Mouse (Mus musculus) bone marrow, adult 2 months (tissue): ENCODE measurements around the gene Gm9857. TPM values are rescaled to one million over a fixed set of nuclear protein-coding genes. Genes with fewer than 3 reads are reported as not detected.

ENCODE experiments used
- H3K27ac ChIP-seq: fragments of 200-500 bp; 2 replicates; pipeline ENCODE4 v1.5.1; 2012; ENCODE audit warnings: low read depth, mild to moderate bottlenecking, control low read depth, inconsistent platforms, low read length; ENCODE audit not compliant: control insufficient read depth, poor library complexity, insufficient read depth
- H3K4me1 ChIP-seq: fragments of 200-500 bp; 2 replicates; pipeline ENCODE4 v1.6.1; 2011; ENCODE audit warnings: low read length; ENCODE audit not compliant: control insufficient read depth, insufficient read depth
- H3K4me3 ChIP-seq: fragments of 200-500 bp; replicated peaks from 2 replicates; pipeline ENCODE3; 2011; ENCODE audit warnings: mild to moderate bottlenecking, low read depth, low read length, control low read depth; ENCODE audit not compliant: control insufficient read depth
- CTCF ChIP-seq: fragments of 200-500 bp; IDR thresholded peaks from 2 replicates; pipeline ENCODE4 v1.5.1; 2011; ENCODE audit warnings: low read length, control low read depth; ENCODE audit not compliant: control insufficient read depth, insufficient read depth
- POLR2A ChIP-seq: fragments of 200-500 bp; IDR thresholded peaks from 2 replicates; pipeline ENCODE4 v1.6.1; 2011; ENCODE audit warnings: low read depth, mild to moderate bottlenecking, control low read depth, low read length, borderline replicate concordance; ENCODE audit not compliant: control insufficient read depth
- WGBS: fragments of 180-500 bp; shearing (Covaris S2); methylation state at CpG from one replicate; pipeline ENCODE4 v1.1.7; 2018; 5-methylcytosine and 5-hydroxymethylcytosine counted together
- polyA plus RNA-seq: library from polyadenylated mRNA; stranded (reverse); fragments of >200 nt; gene quantifications from 2 replicates; pipeline ENCODE4 v1.2.4, GENCODE M21; 2011; ENCODE audit warnings: low replicate concordance; ENCODE audit not compliant: missing spikeins, insufficient read depth, insufficient read length

Gm9857 gene
- polyA plus RNA-seq, 1 experiment, result not detected

DNA sequence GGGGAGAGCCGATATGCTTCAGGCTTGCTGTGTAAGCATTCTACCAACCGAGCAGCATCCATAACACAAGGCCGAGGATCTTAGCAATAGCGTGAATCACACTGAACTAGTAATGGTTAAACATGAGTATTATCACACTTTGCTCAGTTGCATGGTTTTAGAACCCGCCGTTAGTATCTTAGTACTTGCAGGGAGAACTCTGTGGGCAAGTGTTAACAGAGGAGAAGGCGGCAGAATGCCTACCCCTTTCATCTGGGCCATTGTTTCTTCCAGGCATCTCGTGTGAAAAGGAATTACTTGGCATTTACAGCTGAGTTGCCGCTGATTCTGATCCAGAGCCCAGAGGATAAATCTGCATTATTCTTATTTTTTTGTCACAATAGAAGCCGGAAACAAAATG, 751 bp upstream of the Gm9857 start:
- no peak overlapping the region for H3K4me3 ChIP-seq
- TF ChIP-seq CTCF (no peak), POLR2A (no peak)
- WGBS, result 87% methylated on average over 10 of the region's 10 CpGs
- H3K27ac ChIP-seq, result no peak overlapping the region
- H3K4me1 ChIP-seq, result no peaks in the 10 kb centered on the region; the same call in 1 of the 2 replicates

DNA sequence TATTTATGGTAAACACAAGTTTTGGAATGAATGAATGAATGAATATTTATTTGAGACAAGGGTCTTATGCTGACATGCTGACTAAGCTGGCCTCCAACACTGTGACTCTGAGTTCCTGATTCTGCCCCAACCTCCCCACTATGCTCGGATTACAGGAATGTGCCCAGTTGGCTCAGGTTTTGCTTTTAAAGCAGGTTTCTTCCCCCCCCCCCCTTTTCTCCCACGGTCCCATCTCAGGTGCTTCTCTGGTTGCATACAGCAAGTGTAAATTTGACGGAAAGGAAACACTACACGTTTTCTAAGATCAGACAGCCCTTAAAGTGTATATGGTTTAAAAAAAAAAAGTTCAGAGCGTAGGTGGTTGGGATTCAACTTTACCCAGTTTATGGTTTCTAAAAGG, 672 bp downstream of the Gm9857 start, which contains the start of gene Henmt1:
Gene Henmt1 (plus strand): TSS at position 301 of the 400 bp plus-strand sequence.
- H3K4me3 ChIP-seq, result no peak within 1 kb of the TSS
- WGBS, result 78% methylated on average over 5 of the region's 5 CpGs
- no peak within 1 kb of the TSS; the same call in 1 of the 2 replicates for H3K27ac ChIP-seq
- no peak for TF ChIP-seq POLR2A
- TF ChIP-seq CTCF, result no peak
- no peaks in the 10 kb centered on the region; the same call in 1 of the 2 replicates for H3K4me1 ChIP-seq

DNA sequence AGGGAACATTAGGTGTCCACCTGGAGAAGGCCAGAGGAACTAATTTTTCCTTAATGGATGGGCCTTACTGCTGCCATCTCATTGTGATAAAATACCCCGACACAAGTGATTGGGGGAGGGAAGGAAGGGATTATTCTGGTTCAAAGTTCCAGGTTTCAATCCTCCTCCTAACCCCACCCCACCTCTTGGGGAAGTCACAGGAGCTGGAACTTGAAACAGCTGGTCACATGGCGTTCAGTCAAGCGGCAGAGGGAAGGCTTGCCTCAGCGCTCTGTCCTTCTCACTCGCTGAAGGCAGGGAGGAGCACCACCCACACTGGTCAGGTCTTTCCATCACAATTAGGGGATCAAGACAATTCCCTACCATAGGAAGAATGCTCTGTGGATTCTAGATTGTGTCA, 1.6 kb downstream of the Gm9857 start:
- Histone ChIP-seq H3K4me1 (no peaks in the 10 kb centered on the region; the same call in 1 of the 2 replicates), H3K27ac (no peak overlapping the region), H3K4me3 (no peak overlapping the region)
- no peak for TF ChIP-seq CTCF
- no peak for TF ChIP-seq POLR2A
- WGBS, result 94% methylated on average over 5 of the region's 5 CpGs

DNA sequence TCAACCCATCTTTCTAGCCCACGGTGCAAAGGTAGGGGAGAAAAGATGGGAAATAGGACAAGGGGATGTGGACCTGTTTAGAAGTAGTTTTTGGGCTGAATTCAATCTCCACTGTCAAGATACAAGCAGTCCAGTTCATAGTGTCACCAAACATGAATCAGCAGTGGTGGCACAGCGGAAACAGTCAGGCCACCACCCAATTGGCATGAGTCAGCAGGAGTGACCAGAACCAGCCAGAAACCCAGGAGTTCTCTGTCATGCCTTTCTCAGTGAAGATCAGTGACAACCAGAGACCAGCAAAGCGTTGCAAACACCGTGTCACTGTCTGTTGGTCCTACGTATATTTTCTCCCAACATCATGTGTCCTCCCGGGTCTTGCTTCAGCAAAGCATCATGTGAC, 6.7 kb downstream of the Gm9857 start:
- H3K4me3 ChIP-seq, result no peak overlapping the region
- no peak overlapping the region for H3K27ac ChIP-seq
- TF ChIP-seq POLR2A (no peak), CTCF (no peak)
- 80% methylated on average over 6 of the region's 6 CpGs for WGBS
- H3K4me1 ChIP-seq, result no peaks in the 10 kb centered on the region

DNA sequence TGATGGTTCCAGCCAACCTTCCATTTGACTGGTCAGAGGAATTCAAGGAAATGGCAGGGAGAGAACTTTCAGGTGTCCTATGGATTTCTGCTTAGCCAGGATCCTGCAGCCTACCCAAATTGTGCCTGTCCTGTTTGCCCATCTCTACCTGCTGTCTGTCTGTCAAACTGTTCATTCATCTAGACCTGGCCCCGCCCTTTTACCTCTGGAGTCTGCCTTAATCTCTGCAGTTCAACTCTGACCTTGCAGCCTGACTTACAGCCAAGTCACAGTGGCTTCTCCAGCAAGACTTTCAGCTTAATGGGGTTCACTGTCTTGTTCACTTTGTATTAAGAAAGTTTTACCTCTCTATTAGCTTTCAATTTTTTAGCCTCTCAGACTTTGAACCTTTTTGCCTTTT, 13.9 kb downstream of the Gm9857 start:
- Histone ChIP-seq H3K27ac (no peak overlapping the region), H3K4me1 (no peaks in the 10 kb centered on the region), H3K4me3 (no peak overlapping the region)
- no peak for TF ChIP-seq POLR2A
- no peak for TF ChIP-seq CTCF
- WGBS, result 71% methylated on average over 1 of the region's 1 CpGs

DNA sequence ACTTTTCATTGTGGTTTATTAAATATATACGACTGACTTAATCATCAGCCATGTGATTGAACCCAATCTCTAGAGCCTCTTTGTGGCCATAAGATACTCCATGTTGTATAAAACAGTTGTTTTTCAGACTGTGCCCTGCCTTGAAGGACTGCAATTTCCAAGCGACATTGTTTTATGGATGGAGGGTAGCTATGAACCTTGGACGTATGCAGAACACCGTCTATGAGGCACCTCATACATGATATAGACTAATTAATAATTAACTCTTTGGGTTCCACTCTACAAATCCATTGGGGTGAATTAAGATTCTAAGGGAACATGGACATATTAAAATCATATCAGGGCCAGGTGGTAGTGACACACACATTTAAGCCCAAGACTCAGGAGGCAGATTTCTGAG, 14.6 kb downstream of the Gm9857 start:
- Histone ChIP-seq H3K27ac (no peak overlapping the region), H3K4me1 (no peaks in the 10 kb centered on the region), H3K4me3 (no peak overlapping the region)
- no peak for TF ChIP-seq CTCF
- no peak for TF ChIP-seq POLR2A
- WGBS, result 82% methylated on average over 4 of the region's 4 CpGs

DNA sequence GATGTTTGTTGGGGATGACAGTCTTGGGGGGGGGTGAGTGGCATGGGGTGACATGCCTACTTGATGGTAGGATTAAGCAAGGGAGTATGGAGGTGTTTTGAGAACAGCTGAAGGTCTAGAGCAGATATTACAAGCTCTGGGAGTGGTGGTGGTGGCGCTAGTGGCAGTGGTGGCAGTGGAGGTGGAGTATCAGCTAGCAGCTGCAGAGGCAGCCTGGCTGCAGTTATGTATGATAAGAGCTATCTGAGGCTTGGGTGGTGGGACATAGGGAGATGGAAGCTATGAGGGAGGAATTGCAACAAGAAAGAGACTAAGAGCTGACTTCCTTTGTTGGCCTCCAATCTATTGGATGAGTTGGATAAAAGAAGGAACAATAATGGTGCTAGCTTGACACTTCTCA, 18.4 kb downstream of the Gm9857 start:
- Histone ChIP-seq H3K4me1 (no peaks in the 10 kb centered on the region), H3K27ac (no peak overlapping the region), H3K4me3 (no peak overlapping the region)
- 67% methylated on average over 1 of the region's 1 CpGs for WGBS
- TF ChIP-seq CTCF (no peak), POLR2A (no peak)

DNA sequence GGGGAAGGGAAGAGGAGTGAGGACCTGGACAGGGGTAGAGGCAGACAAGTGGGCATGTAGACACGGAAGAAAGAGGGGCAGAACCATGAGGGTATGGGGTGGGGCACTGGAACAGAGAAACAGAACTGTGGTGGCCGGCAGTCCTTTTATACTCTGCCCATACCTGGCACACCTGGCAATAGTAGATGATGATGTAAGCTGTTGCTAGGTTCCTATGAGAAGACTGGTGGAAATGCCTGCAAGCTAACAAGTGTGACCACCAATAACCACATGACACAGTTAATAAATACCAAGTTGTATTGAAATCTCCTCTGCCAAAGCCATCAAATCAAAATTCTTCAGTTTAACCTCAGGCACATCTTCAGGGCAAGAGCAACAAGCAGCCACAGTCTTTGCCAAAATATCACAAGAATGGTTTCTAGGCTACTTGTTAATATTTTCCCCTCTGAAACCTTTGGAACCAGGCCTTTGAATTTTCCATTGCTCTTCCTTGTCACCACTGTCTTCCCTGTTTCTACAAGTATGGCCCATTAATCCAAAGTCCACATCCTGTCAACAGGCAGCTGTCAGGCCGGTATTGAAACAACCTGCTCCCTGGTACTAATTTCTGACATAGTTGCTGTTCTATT, 19.7 kb downstream of the Gm9857 start:
- TF ChIP-seq POLR2A (no peak), CTCF (no peak)
- Histone ChIP-seq H3K27ac (no peak overlapping the region), H3K4me1 (no peaks in the 10 kb centered on the region), H3K4me3 (no peak overlapping the region)
- 93% methylated on average over 3 of the region's 3 CpGs for WGBS

DNA sequence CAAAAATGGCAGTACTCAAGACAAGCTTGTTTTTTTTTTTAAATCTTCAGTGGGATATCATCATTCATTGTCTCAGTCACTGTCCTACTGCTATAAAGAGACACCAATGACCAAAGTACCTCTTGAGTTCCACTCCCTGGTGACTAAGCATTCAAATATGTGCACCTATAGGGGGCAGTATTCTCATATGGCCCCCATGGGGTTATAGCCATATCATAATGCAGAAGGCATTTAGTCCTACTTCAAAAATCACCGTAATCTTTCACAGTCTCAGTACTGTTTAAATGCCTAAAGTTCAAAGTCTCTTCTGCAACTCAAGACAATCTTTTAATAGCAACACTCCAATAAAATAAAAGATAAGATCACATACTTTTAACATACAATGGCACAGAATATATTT, 21.4 kb downstream of the Gm9857 start:
- 83% methylated on average over 1 of the region's 1 CpGs for WGBS

More for the DNA sequence above, 21.4 kb downstream of the Gm9857 start:
- no peak overlapping the region for H3K4me3 ChIP-seq
- no peak overlapping the region for H3K27ac ChIP-seq
- no peak for TF ChIP-seq CTCF
- H3K4me1 ChIP-seq, result no peaks in the 10 kb centered on the region
